Mouse (Mus musculus) forebrain, embryonic 14.5 days (tissue): ENCODE results near the gene Rhcg. TPM values are rescaled to one million over a fixed set of nuclear protein-coding genes. Genes with fewer than 3 reads are reported as not detected.

Experiments used
- ATAC-seq: fragments of 200-750 bp; cut with Nextera tagmentation; 2 replicates; pipeline ENCODE4 v1.8.0; 2017; ENCODE audit warnings: mild to moderate bottlenecking, moderate library complexity
- DNase-seq: peaks from one replicate; pipeline ENCODE4 v3.0.0-alpha.2; 2015; ENCODE audit warnings: low spot score
- H3K27ac ChIP-seq: fragments of 300-500 bp; sonication (generic); 2 replicates; pipeline ENCODE4 v1.5.1; 2014; ENCODE audit warnings: low read depth, mild to moderate bottlenecking, control low read depth, low read length, moderate library complexity
- H3K27me3 ChIP-seq: fragments of 300-500 bp; sonication (generic); replicated peaks from 2 replicates; pipeline ENCODE4 v1.6.1; 2014; ENCODE audit warnings: low read length, control low read depth, mixed read lengths; ENCODE audit not compliant: control insufficient read depth, insufficient read depth
- H3K36me3 ChIP-seq: fragments of 300-500 bp; sonication (generic); 2 replicates; pipeline ENCODE4 v1.6.1; 2014; ENCODE audit warnings: low read length, control low read depth; ENCODE audit not compliant: control insufficient read depth, insufficient read depth
- H3K4me1 ChIP-seq: fragments of 300-500 bp; sonication (generic); 2 replicates; pipeline ENCODE4 v1.6.1; 2014; ENCODE audit warnings: antibody characterized with exemption, low read length, control low read depth; ENCODE audit not compliant: control insufficient read depth, insufficient read depth
- H3K4me2 ChIP-seq: fragments of 300-500 bp; sonication (generic); 2 replicates; pipeline ENCODE4 v1.6.1; 2014; ENCODE audit warnings: mild to moderate bottlenecking, control low read depth, low read length
- H3K4me3 ChIP-seq: fragments of 300-500 bp; sonication (generic); 2 replicates; pipeline ENCODE4 v1.5.1; 2014; ENCODE audit warnings: low read depth, low read length, control low read depth
- H3K9ac ChIP-seq: fragments of 300-500 bp; sonication (generic); 2 replicates; pipeline ENCODE4 v1.6.1; 2014; ENCODE audit warnings: mild to moderate bottlenecking, low read length, control low read depth, moderate library complexity
- H3K9me3 ChIP-seq: fragments of 300-500 bp; sonication (generic); replicated peaks from 2 replicates; pipeline ENCODE4 v1.6.1; 2016; ENCODE audit warnings: low read length, control low read depth, mixed read lengths; ENCODE audit not compliant: control insufficient read depth
- WGBS: fragments of 180-500 bp; shearing (Covaris S2); extraction: QIAGEN DNeasy Blood & Tissue Kit; methylation state at CpG from one replicate; pipeline ENCODE4 v1.1.7; 2014; 5-methylcytosine and 5-hydroxymethylcytosine counted together
- polyA plus RNA-seq: library from polyadenylated mRNA; unstranded; fragments of >200 nt; fragmentation: Nextera tagmentation; extraction: Ambion mirVana; gene quantifications from 2 replicates; pipeline ENCODE4 v1.2.1, GENCODE M21; 2014

Rhcg gene
- polyA plus RNA-seq, 1 experiment from 2014 or later = 4.2 TPM

- peak overlapping the region; percentile 71 for H3K27ac ChIP-seq
- ATAC-seq (peak; percentile 73), DNase-seq (peak; percentile 73)
- no peak overlapping the region for H3K4me3 ChIP-seq
- peak overlapping the region; percentile 29; the same call in 1 of the 2 replicates for H3K9ac ChIP-seq
- no peak overlapping the region for H3K4me2 ChIP-seq
- H3K9me3 ChIP-seq = no peaks in the 10 kb centered on the region
- no peaks in the 10 kb centered on the region for H3K27me3 ChIP-seq
- H3K4me1 ChIP-seq = peaks cover 38% of the 10 kb centered on the region
- WGBS = 15% methylated on average over 18 of the region's 19 CpGs
- H3K36me3 ChIP-seq = no peaks in the 10 kb centered on the region
Observed at GRCm38 (mm10) chr7:79572191-79572818, 45.2 kb downstream of the Rhcg start.

- H3K4me2 ChIP-seq = no peak overlapping the region
- H3K36me3 ChIP-seq = no peaks in the 10 kb centered on the region
- ATAC-seq (no peak), DNase-seq (no peak)
- WGBS = 32% methylated on average over 4 of the region's 4 CpGs
- H3K4me1 ChIP-seq = peaks cover 17% of the 10 kb centered on the region
- H3K4me3 ChIP-seq = no peak overlapping the region
- H3K27me3 ChIP-seq = no peaks in the 10 kb centered on the region
- H3K27ac ChIP-seq = no peak overlapping the region
- H3K9me3 ChIP-seq = no peaks in the 10 kb centered on the region
- H3K9ac ChIP-seq = no peak overlapping the region
Observed at GRCm38 (mm10) chr7:79568937-79569535, 48.4 kb downstream of the Rhcg start.

- Histone ChIP-seq H3K27ac (no peak overlapping the region), H3K4me2 (no peak overlapping the region), H3K9ac (no peak overlapping the region), H3K4me3 (no peak overlapping the region), H3K36me3 (no peaks in the 10 kb centered on the region), H3K4me1 (peaks cover 13% of the 10 kb centered on the region), H3K27me3 (no peaks in the 10 kb centered on the region), H3K9me3 (no peaks in the 10 kb centered on the region)
- WGBS = 73% methylated on average over 6 of the region's 6 CpGs
- ATAC-seq (no peak), DNase-seq (no peak)
Observed at GRCm38 (mm10) chr7:79568212-79568611, 49.2 kb downstream of the Rhcg start.

GRCm38 (mm10) chr7:79563675-79564074 is 53.8 kb downstream of the Rhcg start:
- no peak overlapping the region for H3K4me3 ChIP-seq
- H3K36me3 ChIP-seq = no peaks in the 10 kb centered on the region
- DNase-seq = no peak
- no peaks in the 10 kb centered on the region for H3K9me3 ChIP-seq
- WGBS = 34% methylated on average over 13 of the region's 13 CpGs
- no peaks in the 10 kb centered on the region for H3K27me3 ChIP-seq
- H3K4me1 ChIP-seq = no peaks in the 10 kb centered on the region
- no peak overlapping the region for H3K4me2 ChIP-seq
- no peak overlapping the region for H3K27ac ChIP-seq
- ATAC-seq = peak; percentile 59; the same call in 1 of the 2 replicates
- no peak overlapping the region for H3K9ac ChIP-seq

- Histone ChIP-seq H3K4me1 (0 out of 2 replicates have a peak, but pooled peaks cover 5% of the 10 kb centered on the region), H3K27ac (no peak overlapping the region), H3K9me3 (no peaks in the 10 kb centered on the region), H3K4me2 (no peak overlapping the region), H3K9ac (no peak overlapping the region), H3K36me3 (no peaks in the 10 kb centered on the region), H3K4me3 (no peak overlapping the region), H3K27me3 (no peaks in the 10 kb centered on the region)
- no peak for ATAC-seq
- no peak for DNase-seq
- 54% methylated on average over 5 of the region's 5 CpGs for WGBS
Observed at GRCm38 (mm10) chr7:79562385-79562784, 55.1 kb downstream of the Rhcg start.

GRCm38 (mm10) chr7:79558698-79559097 is 58.8 kb downstream of the Rhcg start:
- Histone ChIP-seq H3K27ac (no peak overlapping the region), H3K4me1 (peaks cover 15% of the 10 kb centered on the region; the same call in 1 of the 2 replicates), H3K9me3 (no peaks in the 10 kb centered on the region), H3K4me2 (no peak overlapping the region), H3K9ac (no peak overlapping the region), H3K36me3 (0 out of 2 replicates have a peak, but pooled peaks cover 4% of the 10 kb centered on the region), H3K27me3 (peaks cover 5% of the 10 kb centered on the region; the same call in 1 of the 2 replicates), H3K4me3 (no peak overlapping the region)
- 79% methylated on average over 1 of the region's 1 CpGs for WGBS
- ATAC-seq (no peak), DNase-seq (peak; percentile 68)

- DNase-seq (no peak), ATAC-seq (peak; percentile 30; the same call in 1 of the 2 replicates)
- Histone ChIP-seq H3K27ac (peak overlapping the region; percentile 18; the same call in 1 of the 2 replicates), H3K4me1 (peaks cover 15% of the 10 kb centered on the region; the same call in 1 of the 2 replicates), H3K9me3 (no peaks in the 10 kb centered on the region), H3K9ac (no peak overlapping the region), H3K36me3 (0 out of 2 replicates have a peak, but pooled peaks cover 4% of the 10 kb centered on the region), H3K27me3 (peaks cover 5% of the 10 kb centered on the region; the same call in 1 of the 2 replicates), H3K4me2 (no peak overlapping the region), H3K4me3 (no peak overlapping the region)
- WGBS = 4% methylated on average over 7 of the region's 8 CpGs
Observed at GRCm38 (mm10) chr7:79557728-79558221, 59.7 kb downstream of the Rhcg start.

GRCm38 (mm10) chr7:79555368-79556034 is 62.0 kb downstream of the Rhcg start:
- peaks cover 5% of the 10 kb centered on the region; the same call in 1 of the 2 replicates for H3K27me3 ChIP-seq
- ATAC-seq = no peak
- H3K36me3 ChIP-seq = 0 out of 2 replicates have a peak, but pooled peaks cover 4% of the 10 kb centered on the region
- no peaks in the 10 kb centered on the region for H3K9me3 ChIP-seq
- H3K27ac ChIP-seq = no peak overlapping the region
- no peak overlapping the region for H3K4me2 ChIP-seq
- no peak overlapping the region for H3K4me3 ChIP-seq
- WGBS = 9% methylated on average over 25 of the region's 25 CpGs
- H3K4me1 ChIP-seq = peaks cover 16% of the 10 kb centered on the region; the same call in 1 of the 2 replicates
- no peak for DNase-seq
- no peak overlapping the region for H3K9ac ChIP-seq
